Mouse (Mus musculus): ENCODE measurements around the gene Rsg1. TPM values are rescaled to one million over a fixed set of nuclear protein-coding genes. Genes with fewer than 3 reads are reported as not detected.
A peak's percentile ranks its signal among the peaks of the same experiment; 100 is the strongest.

Rsg1 gene
- polyA plus RNA-seq, 1 experiment from 2014 or later, result 6.8 TPM

DNA sequence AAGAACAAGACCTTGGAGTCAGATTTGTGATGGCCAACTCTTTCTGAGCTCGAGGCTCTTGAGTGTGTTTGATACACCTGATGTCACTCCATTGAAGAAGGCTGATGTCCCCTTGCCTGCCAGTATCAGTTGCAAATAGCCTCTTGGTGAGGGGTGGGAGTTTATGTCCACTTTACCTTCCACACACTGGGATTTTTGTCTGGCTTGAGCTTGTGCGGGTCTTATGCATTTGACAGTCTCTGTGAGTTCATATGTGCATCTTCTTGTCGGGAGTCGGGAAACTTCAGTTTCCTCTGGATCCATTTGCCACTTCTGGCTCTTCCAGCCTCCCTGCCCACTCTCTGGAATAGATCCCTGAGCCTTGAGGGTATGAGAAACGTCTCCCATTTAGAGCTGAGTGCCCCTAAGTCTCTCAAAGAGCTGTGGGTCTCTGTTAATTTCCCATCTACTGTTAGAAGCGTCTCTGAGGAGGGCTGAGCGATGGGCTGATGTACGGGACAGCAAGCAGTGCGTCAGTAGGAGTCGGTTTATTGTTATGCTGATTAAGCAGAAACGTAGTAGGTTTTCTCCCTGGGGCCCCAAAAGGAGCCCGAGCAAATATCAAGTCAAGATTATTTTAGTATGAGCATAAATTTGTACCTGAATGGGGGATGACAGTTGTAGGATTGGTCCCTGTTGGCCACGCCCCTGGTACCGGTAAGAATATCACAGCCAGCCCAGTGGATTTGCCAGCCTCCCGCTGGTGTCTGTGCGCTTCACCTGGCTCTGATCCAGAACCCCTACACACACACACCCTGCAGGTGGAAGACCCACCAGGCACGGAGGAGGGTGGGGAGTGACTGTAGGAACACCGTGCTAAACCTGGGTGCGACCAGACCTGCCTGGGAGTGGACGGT, 25.0 kb downstream of the Rsg1 start:
- Histone ChIP-seq H3K9me3 (replicated peaks; ENCODE audit: control insufficient read depth, low read length) (no peaks in the 10 kb centered on the region), H3K9ac (replicated peaks; ENCODE audit: low read length) (no peak overlapping the region; the same call in 1 of the 2 replicates), H3K4me2 (ENCODE audit: low read depth, low read length) (peak overlapping the region; percentile 58), H3K27ac (replicated peaks; ENCODE audit: low read depth, low read length) (no peak overlapping the region), H3K36me3 (replicated peaks; ENCODE audit: control insufficient read depth, insufficient read depth, low read depth, low read length) (no peaks in the 10 kb centered on the region), H3K4me3 (ENCODE audit: low read depth, low read length) (peak overlapping the region; percentile 36), H3K27me3 (ENCODE audit: control insufficient read depth, insufficient read depth, low read length) (peaks cover 42% of the 10 kb centered on the region), H3K4me1 (ENCODE audit: control insufficient read depth, insufficient read depth, low read length) (peaks cover 10% of the 10 kb centered on the region)
- no peak for ATAC-seq (replicated peaks; ENCODE audit: insufficient number of reproducible peaks, low FRiP score, low TSS enrichment, low read depth)
- WGBS, result 4% methylated on average over 20 of the region's 20 CpGs
- DNase-seq (ENCODE audit: low spot score), result no peak

DNA sequence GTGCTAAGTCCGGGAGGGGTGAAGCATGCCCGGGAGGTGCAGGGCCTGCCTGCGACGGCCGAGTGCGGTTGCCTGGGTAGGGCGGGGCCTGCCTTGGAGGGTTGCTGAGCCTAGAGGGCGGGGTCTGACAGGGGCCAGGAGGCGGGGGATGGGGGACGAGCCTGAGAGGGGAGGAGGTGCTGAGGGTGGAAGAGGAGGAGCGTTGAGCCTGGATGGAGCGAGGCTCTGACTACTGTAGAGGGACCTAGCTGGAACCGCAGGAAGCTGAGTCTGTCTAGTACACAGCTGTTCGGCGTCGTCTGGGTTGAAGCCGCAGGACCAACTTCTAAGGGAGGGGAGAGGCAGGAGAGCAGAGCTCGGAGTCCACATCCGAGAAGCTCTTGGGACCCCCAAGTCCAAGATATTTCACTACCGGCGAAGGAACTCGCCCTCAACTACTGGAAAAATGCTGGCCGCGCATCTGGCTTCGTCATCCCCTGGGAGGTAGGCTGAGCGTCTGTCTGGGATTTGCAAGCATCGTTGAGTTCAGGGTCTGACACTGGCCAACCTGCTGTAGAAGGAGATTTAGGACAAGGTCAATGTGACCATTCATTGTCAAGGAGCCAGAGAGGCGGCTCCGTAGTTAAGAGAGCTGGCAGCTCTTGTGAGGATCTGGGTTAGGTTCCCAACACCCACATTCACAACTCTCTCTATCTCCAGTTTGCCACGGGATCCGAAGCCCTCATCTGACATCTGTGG, 25.8 kb downstream of the Rsg1 start, which contains the start of gene Arhgef19:
Gene Arhgef19, plus strand, starts transcription at position 112 of the 738 bp plus-strand sequence.
- no peaks in the 10 kb centered on the region for H3K9me3 ChIP-seq (replicated peaks; ENCODE audit: control insufficient read depth, low read length)
- H3K4me1 ChIP-seq (ENCODE audit: control insufficient read depth, insufficient read depth, low read length), result peaks cover 10% of the 10 kb centered on the region
- ATAC-seq (replicated peaks; ENCODE audit: insufficient number of reproducible peaks, low FRiP score, low TSS enrichment, low read depth) (peak; percentile 90), DNase-seq (ENCODE audit: low spot score) (peak; percentile 90)
- H3K4me2 ChIP-seq (ENCODE audit: low read depth, low read length), result peak within 1 kb of the TSS; percentile 58
- peaks cover 47% of the 10 kb centered on the region for H3K27me3 ChIP-seq (ENCODE audit: control insufficient read depth, insufficient read depth, low read length)
- no peaks in the 10 kb centered on the region for H3K36me3 ChIP-seq (replicated peaks; ENCODE audit: control insufficient read depth, insufficient read depth, low read depth, low read length)
- no peak within 1 kb of the TSS for H3K27ac ChIP-seq (replicated peaks; ENCODE audit: low read depth, low read length)
- peak within 1 kb of the TSS; percentile 52 for H3K9ac ChIP-seq (replicated peaks; ENCODE audit: low read length)
- peak within 1 kb of the TSS; percentile 36 for H3K4me3 ChIP-seq (ENCODE audit: low read depth, low read length)
- 2% methylated on average over 31 of the region's 31 CpGs for WGBS

DNA sequence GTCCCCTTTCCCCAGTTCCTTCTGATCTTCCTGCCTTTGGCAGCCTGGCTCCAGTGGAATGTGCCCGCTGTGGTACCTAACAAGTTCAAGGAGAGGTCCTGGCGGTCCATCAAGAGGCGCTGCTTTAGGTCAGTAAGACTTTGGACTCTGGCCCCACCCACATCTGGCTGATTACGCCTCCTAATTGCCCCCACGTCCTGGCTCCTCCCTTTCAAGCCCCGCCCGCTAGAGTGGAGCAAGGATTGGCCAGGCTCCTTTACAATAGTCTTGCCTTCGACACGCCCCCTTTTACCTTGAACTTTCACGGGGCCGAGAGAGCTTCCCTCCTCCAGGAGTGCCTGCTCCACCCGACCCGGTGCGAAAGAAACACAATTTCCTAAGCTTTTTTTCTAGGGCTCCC, 26.9 kb downstream of the Rsg1 start:
- ATAC-seq (replicated peaks; ENCODE audit: insufficient number of reproducible peaks, low FRiP score, low TSS enrichment, low read depth), result no peak
- H3K27ac ChIP-seq (replicated peaks; ENCODE audit: low read depth, low read length), result no peak overlapping the region
- peaks cover 55% of the 10 kb centered on the region for H3K27me3 ChIP-seq (ENCODE audit: control insufficient read depth, insufficient read depth, low read length)
- WGBS, result 3% methylated on average over 14 of the region's 14 CpGs
- no peak overlapping the region for H3K4me3 ChIP-seq (ENCODE audit: low read depth, low read length)
- peaks cover 10% of the 10 kb centered on the region for H3K4me1 ChIP-seq (ENCODE audit: control insufficient read depth, insufficient read depth, low read length)
- no peak overlapping the region for H3K9ac ChIP-seq (replicated peaks; ENCODE audit: low read length)
- no peak overlapping the region for H3K4me2 ChIP-seq (ENCODE audit: low read depth, low read length)
- no peaks in the 10 kb centered on the region for H3K9me3 ChIP-seq (replicated peaks; ENCODE audit: control insufficient read depth, low read length)
- DNase-seq (ENCODE audit: low spot score), result peak; percentile 60
- no peaks in the 10 kb centered on the region for H3K36me3 ChIP-seq (replicated peaks; ENCODE audit: control insufficient read depth, insufficient read depth, low read depth, low read length)

DNA sequence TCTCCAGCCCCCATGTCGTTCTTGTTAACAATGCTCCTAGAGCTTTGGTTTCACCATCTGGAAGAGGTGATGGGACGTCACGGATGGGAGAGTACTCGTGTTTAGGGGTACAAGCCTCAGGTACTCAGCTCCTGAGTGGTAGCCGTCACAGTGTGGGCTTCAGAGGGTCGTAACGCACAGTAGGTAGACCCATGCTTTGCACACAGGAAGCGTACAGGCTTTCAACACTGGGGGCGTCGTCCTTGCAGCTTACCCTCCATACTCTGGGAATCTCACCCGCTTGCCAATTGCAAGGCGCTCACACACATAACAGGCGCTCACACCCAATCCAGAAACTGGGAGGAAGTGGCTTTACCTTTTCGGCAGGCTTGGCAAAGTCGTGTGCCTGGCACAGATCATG, 28.1 kb downstream of the Rsg1 start:
- Histone ChIP-seq H3K36me3 (replicated peaks; ENCODE audit: control insufficient read depth, insufficient read depth, low read depth, low read length) (no peaks in the 10 kb centered on the region), H3K9ac (replicated peaks; ENCODE audit: low read length) (no peak overlapping the region), H3K4me1 (ENCODE audit: control insufficient read depth, insufficient read depth, low read length) (peaks cover 15% of the 10 kb centered on the region), H3K4me3 (ENCODE audit: low read depth, low read length) (no peak overlapping the region), H3K4me2 (ENCODE audit: low read depth, low read length) (no peak overlapping the region), H3K27me3 (ENCODE audit: control insufficient read depth, insufficient read depth, low read length) (peaks cover 68% of the 10 kb centered on the region), H3K9me3 (replicated peaks; ENCODE audit: control insufficient read depth, low read length) (no peaks in the 10 kb centered on the region), H3K27ac (replicated peaks; ENCODE audit: low read depth, low read length) (no peak overlapping the region)
- 32% methylated on average over 15 of the region's 15 CpGs for WGBS
- no peak for DNase-seq (ENCODE audit: low spot score)
- ATAC-seq (replicated peaks; ENCODE audit: insufficient number of reproducible peaks, low FRiP score, low TSS enrichment, low read depth), result no peak

DNA sequence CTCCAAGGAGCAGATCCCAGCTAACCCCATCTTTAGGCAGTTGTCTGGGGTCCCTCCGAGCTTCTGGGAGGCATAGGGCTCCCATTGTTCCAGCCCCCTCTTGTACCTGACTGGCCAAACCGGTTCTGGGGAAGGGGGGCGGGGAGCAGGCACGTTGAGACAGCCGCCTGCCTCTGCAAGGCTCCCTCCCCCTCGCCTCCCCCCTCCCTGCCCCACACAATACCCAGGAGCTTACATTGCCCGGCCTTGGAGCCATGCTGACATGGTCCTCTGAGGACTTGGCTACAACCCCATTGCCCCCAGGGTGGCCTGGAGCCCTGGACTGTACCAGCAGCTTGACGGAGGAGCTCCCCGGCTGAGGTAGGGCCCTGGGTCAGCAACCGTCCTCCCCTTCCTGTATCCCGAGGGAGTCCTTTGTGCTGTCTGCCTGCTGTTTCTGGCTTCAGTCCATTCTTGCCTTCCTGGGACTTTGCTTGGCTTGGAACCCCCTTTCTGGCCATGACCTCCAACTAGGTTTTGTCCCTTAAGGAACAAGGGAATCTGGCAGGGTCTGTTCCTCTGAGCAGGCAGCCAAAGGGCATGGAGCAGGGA, 29.0 kb downstream of the Rsg1 start:
- WGBS, result 1% methylated on average over 11 of the region's 11 CpGs
- ATAC-seq (replicated peaks; ENCODE audit: insufficient number of reproducible peaks, low FRiP score, low TSS enrichment, low read depth), result 0 out of 2 replicates have a peak, but pooled peaks have one; percentile 2
- peaks cover 77% of the 10 kb centered on the region for H3K27me3 ChIP-seq (ENCODE audit: control insufficient read depth, insufficient read depth, low read length)
- peaks cover 16% of the 10 kb centered on the region for H3K4me1 ChIP-seq (ENCODE audit: control insufficient read depth, insufficient read depth, low read length)
- H3K9ac ChIP-seq (replicated peaks; ENCODE audit: low read length), result peak overlapping the region; percentile 44
- peak overlapping the region; percentile 8 for H3K4me2 ChIP-seq (ENCODE audit: low read depth, low read length)
- peak; percentile 60 for DNase-seq (ENCODE audit: low spot score)
- no peaks in the 10 kb centered on the region for H3K9me3 ChIP-seq (replicated peaks; ENCODE audit: control insufficient read depth, low read length)
- peak overlapping the region; percentile 19 for H3K4me3 ChIP-seq (ENCODE audit: low read depth, low read length)
- peak overlapping the region; percentile 20; the same call in 1 of the 2 replicates for H3K27ac ChIP-seq (replicated peaks; ENCODE audit: low read depth, low read length)
- no peaks in the 10 kb centered on the region for H3K36me3 ChIP-seq (replicated peaks; ENCODE audit: control insufficient read depth, insufficient read depth, low read depth, low read length)

DNA sequence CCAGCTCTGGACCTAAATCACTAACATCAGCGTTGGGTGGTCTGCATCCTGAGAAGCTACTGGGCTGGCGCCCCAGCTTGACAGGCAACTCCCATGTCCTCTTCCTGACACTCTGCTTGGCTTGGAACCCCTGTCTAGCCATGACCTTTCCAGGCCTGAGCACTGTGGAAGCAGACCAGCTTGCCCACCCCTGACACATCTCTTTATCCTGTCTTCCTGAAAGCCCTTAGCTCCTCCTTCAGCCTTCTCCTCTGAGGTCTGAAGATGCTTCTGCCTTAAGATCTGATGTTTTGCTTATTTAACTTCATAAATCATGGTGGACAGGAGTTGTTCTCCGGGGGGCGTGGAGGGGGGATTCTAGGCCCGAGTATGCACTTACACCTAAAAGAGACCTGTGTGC, 29.9 kb downstream of the Rsg1 start:
- ATAC-seq (replicated peaks; ENCODE audit: insufficient number of reproducible peaks, low FRiP score, low TSS enrichment, low read depth), result no peak
- DNase-seq (ENCODE audit: low spot score), result no peak
- no peak overlapping the region for H3K4me3 ChIP-seq (ENCODE audit: low read depth, low read length)
- no peak overlapping the region for H3K4me2 ChIP-seq (ENCODE audit: low read depth, low read length)
- H3K9ac ChIP-seq (replicated peaks; ENCODE audit: low read length), result no peak overlapping the region
- WGBS, result 58% methylated on average over 5 of the region's 5 CpGs
- no peaks in the 10 kb centered on the region for H3K9me3 ChIP-seq (replicated peaks; ENCODE audit: control insufficient read depth, low read length)
- peaks cover 16% of the 10 kb centered on the region for H3K4me1 ChIP-seq (ENCODE audit: control insufficient read depth, insufficient read depth, low read length)
- no peak overlapping the region for H3K27ac ChIP-seq (replicated peaks; ENCODE audit: low read depth, low read length)
- no peaks in the 10 kb centered on the region for H3K36me3 ChIP-seq (replicated peaks; ENCODE audit: control insufficient read depth, insufficient read depth, low read depth, low read length)
- H3K27me3 ChIP-seq (ENCODE audit: control insufficient read depth, insufficient read depth, low read length), result peaks cover 82% of the 10 kb centered on the region

DNA sequence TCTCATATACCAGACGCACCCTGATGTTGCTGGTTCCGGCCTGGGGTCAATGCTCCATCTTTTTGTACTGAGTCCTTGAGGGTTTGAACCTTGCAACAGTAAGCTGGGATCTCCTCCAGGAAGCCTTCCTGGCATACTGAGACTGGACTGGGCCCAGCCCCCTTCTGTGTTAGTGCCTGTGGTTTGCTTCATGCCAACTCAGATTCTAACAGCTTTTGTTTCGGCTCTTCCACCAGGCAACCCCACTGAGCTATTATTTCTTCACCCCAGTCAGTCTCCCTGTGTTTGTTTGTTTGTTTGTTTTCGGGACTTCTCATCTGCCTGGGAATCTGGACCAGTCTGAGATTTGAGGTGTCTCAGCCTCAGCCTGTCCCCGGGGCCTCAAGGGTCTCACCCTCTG, 30.6 kb downstream of the Rsg1 start:
- Histone ChIP-seq H3K4me1 (ENCODE audit: control insufficient read depth, insufficient read depth, low read length) (peaks cover 13% of the 10 kb centered on the region), H3K27me3 (ENCODE audit: control insufficient read depth, insufficient read depth, low read length) (peaks cover 83% of the 10 kb centered on the region), H3K9me3 (replicated peaks; ENCODE audit: control insufficient read depth, low read length) (no peaks in the 10 kb centered on the region), H3K4me2 (ENCODE audit: low read depth, low read length) (peak overlapping the region; percentile 24; the same call in 1 of the 2 replicates), H3K36me3 (replicated peaks; ENCODE audit: control insufficient read depth, insufficient read depth, low read depth, low read length) (no peaks in the 10 kb centered on the region), H3K9ac (replicated peaks; ENCODE audit: low read length) (no peak overlapping the region), H3K27ac (replicated peaks; ENCODE audit: low read depth, low read length) (0 out of 2 replicates have a peak overlapping the region, but pooled peaks have one; percentile 35), H3K4me3 (ENCODE audit: low read depth, low read length) (peak overlapping the region; percentile 12; the same call in 1 of the 2 replicates)
- ATAC-seq (replicated peaks; ENCODE audit: insufficient number of reproducible peaks, low FRiP score, low TSS enrichment, low read depth) (no peak), DNase-seq (ENCODE audit: low spot score) (no peak)
- WGBS, result 32% methylated on average over 5 of the region's 5 CpGs

All from embryonic facial prominence, embryonic 11.5 days (tissue).